Mouse (Mus musculus): Measurements from ENCODE around the gene Erp29. TPM values are rescaled to one million over a fixed set of nuclear protein-coding genes. Genes with fewer than 3 reads are reported as not detected.

The Erp29 gene
- polyA plus RNA-seq, 1 experiment from 2014 or later = 122 TPM

Other genes starting within 250 kb of the Erp29 start
- 664 and 673 TPM in 2 replicates for gene Rpl6, start 248.0 kb downstream of the Erp29 start, polyA plus RNA-seq (2014; fragmentation: Nextera tagmentation; extraction: Ambion mirVana)
- gene Hectd4, start 232.3 kb downstream of the Erp29 start, polyA plus RNA-seq (2014; fragmentation: Nextera tagmentation; extraction: Ambion mirVana) = 8.0 and 9.7 TPM in 2 replicates
- 84.0 and 87.5 TPM in 2 replicates for gene Trafd1, start 66.9 kb downstream of the Erp29 start, polyA plus RNA-seq (2014; fragmentation: Nextera tagmentation; extraction: Ambion mirVana)
- 46.9 and 51.7 TPM in 2 replicates for gene Naa25, start 54.6 kb downstream of the Erp29 start, polyA plus RNA-seq (2014; fragmentation: Nextera tagmentation; extraction: Ambion mirVana)
- gene Tmem116, start 613 bp downstream of the Erp29 start, polyA plus RNA-seq (2014; fragmentation: Nextera tagmentation; extraction: Ambion mirVana) = 0.66 and 1.1 TPM in 2 replicates
- 0.07 TPM in 1 of 2 replicates, not detected in the other for gene Adam1b, start 50.9 kb upstream of the Erp29 start, polyA plus RNA-seq (2014; fragmentation: Nextera tagmentation; extraction: Ambion mirVana)
- gene Adam1a, start 93.0 kb upstream of the Erp29 start, polyA plus RNA-seq (2014; fragmentation: Nextera tagmentation; extraction: Ambion mirVana) = 2.2 and 3.0 TPM in 2 replicates
- gene Gm42878, start 93.0 kb upstream of the Erp29 start, polyA plus RNA-seq (2014; fragmentation: Nextera tagmentation; extraction: Ambion mirVana) = not detected in 2 replicates
- gene Mapkapk5, start 93.4 kb upstream of the Erp29 start, polyA plus RNA-seq (2014; fragmentation: Nextera tagmentation; extraction: Ambion mirVana) = 52.1 and 53.5 TPM in 2 replicates
- 53.3 and 54.9 TPM in 2 replicates for gene Aldh2, start 141.3 kb upstream of the Erp29 start, polyA plus RNA-seq (2014; fragmentation: Nextera tagmentation; extraction: Ambion mirVana)
- gene Acad12, start 166.4 kb upstream of the Erp29 start, polyA plus RNA-seq (2014; fragmentation: Nextera tagmentation; extraction: Ambion mirVana) = 1.5 TPM in 2 replicates
- 2.5 and 2.6 TPM in 2 replicates for gene Acad10, start 208.0 kb upstream of the Erp29 start, polyA plus RNA-seq (2014; fragmentation: Nextera tagmentation; extraction: Ambion mirVana)
- gene Brap, start 208.1 kb upstream of the Erp29 start, polyA plus RNA-seq (2014; fragmentation: Nextera tagmentation; extraction: Ambion mirVana) = 37.7 and 43.0 TPM in 2 replicates